Mouse (Mus musculus) limb, embryonic 10.5 days (tissue): ENCODE results near the gene Frem1. TPM values are rescaled to one million over a fixed set of nuclear protein-coding genes. Genes with fewer than 3 reads are reported as not detected.

ENCODE experiments used
- DNase-seq: peaks from one replicate; pipeline ENCODE4 v3.0.0-alpha.2; 2017; ENCODE audit warnings: low spot score
- H3K27ac ChIP-seq: fragments of 300-500 bp; sonication (generic); 2 replicates; pipeline ENCODE4 v1.5.1; 2016; ENCODE audit warnings: mild to moderate bottlenecking
- H3K27me3 ChIP-seq: fragments of 300-500 bp; sonication (generic); 2 replicates; pipeline ENCODE4 v1.6.1; 2016; ENCODE audit warnings: low read depth, mild to moderate bottlenecking; ENCODE audit not compliant: poor library complexity, severe bottlenecking
- H3K36me3 ChIP-seq: fragments of 300-500 bp; sonication (generic); 2 replicates; pipeline ENCODE4 v1.6.1; 2016; ENCODE audit warnings: mild to moderate bottlenecking, moderate library complexity
- H3K4me1 ChIP-seq: fragments of 300-500 bp; sonication (generic); 2 replicates; pipeline ENCODE4 v1.6.1; 2016
- H3K4me3 ChIP-seq: fragments of 300-500 bp; sonication (generic); 2 replicates; pipeline ENCODE4 v1.5.1; 2016; ENCODE audit warnings: mild to moderate bottlenecking, moderate library complexity
- H3K9me3 ChIP-seq: fragments of 300-500 bp; sonication (generic); replicated peaks from 2 replicates; pipeline ENCODE4 v1.6.1; 2016; ENCODE audit warnings: mild to moderate bottlenecking
- WGBS: fragments of 180-500 bp; shearing (Covaris S2); methylation state at CpG from one replicate; pipeline ENCODE4 v1.1.7; 2016; 5-methylcytosine and 5-hydroxymethylcytosine counted together
- polyA plus RNA-seq: library from polyadenylated mRNA; unstranded; fragments of >200 nt; fragmentation: Nextera tagmentation; extraction: Ambion mirVana; gene quantifications from 2 replicates; pipeline ENCODE4 v1.2.1, GENCODE M21; 2016

Frem1 gene
- polyA plus RNA-seq, 1 experiment from 2014 or later: 13.6 TPM

GRCm38 (mm10) chr4:82946276-82946612 is 105.9 kb downstream of the Frem1 start:
- no peaks in the 10 kb centered on the region for H3K4me1 ChIP-seq
- H3K27me3 ChIP-seq: no peaks in the 10 kb centered on the region
- H3K36me3 ChIP-seq: peaks cover 60% of the 10 kb centered on the region
- H3K9me3 ChIP-seq: no peaks in the 10 kb centered on the region
- WGBS: 91% methylated on average over 3 of the region's 3 CpGs
- no peak for DNase-seq
- H3K27ac ChIP-seq: no peak overlapping the region
- H3K4me3 ChIP-seq: no peak overlapping the region

- H3K9me3 ChIP-seq: no peaks in the 10 kb centered on the region
- H3K27ac ChIP-seq: no peak overlapping the region
- no peaks in the 10 kb centered on the region for H3K4me1 ChIP-seq
- H3K36me3 ChIP-seq: peaks cover 63% of the 10 kb centered on the region
- no peak overlapping the region for H3K4me3 ChIP-seq
- 89% methylated on average over 9 of the region's 9 CpGs for whole genome bisulfite sequencing
- DNase-seq: no peak
- no peaks in the 10 kb centered on the region for H3K27me3 ChIP-seq
These were observed 106.4 kb downstream of the Frem1 start for GRCm38 (mm10) chr4:82945572-82946275.

GRCm38 (mm10) chr4:82940680-82941079 is 111.5 kb downstream of the Frem1 start:
- H3K36me3 ChIP-seq: peaks cover 64% of the 10 kb centered on the region

GRCm38 (mm10) chr4:82940248-82940647 is 111.9 kb downstream of the Frem1 start:
- peaks cover 64% of the 10 kb centered on the region for H3K36me3 ChIP-seq
- no peak for DNase-seq
- 91% methylated on average over 13 of the region's 13 CpGs for WGBS

More at GRCm38 (mm10) chr4:82940680-82941079, 111.5 kb downstream of the Frem1 start:
- 89% methylated on average over 5 of the region's 5 CpGs for WGBS
- Histone ChIP-seq H3K27ac (no peak overlapping the region), H3K4me3 (no peak overlapping the region), H3K9me3 (no peaks in the 10 kb centered on the region), H3K4me1 (no peaks in the 10 kb centered on the region), H3K27me3 (no peaks in the 10 kb centered on the region)
- DNase-seq: no peak

GRCm38 (mm10) chr4:82934308-82934707 is 117.8 kb downstream of the Frem1 start:
- Histone ChIP-seq H3K9me3 (no peaks in the 10 kb centered on the region), H3K27me3 (no peaks in the 10 kb centered on the region), H3K36me3 (peaks cover 33% of the 10 kb centered on the region), H3K4me1 (peaks cover 3% of the 10 kb centered on the region; the same call in 1 of the 2 replicates), H3K4me3 (no peak overlapping the region), H3K27ac (no peak overlapping the region)
- 9% methylated on average over 5 of the region's 5 CpGs for WGBS
- DNase-seq: no peak

More at GRCm38 (mm10) chr4:82940248-82940647, 111.9 kb downstream of the Frem1 start:
- H3K27ac ChIP-seq: no peak overlapping the region
- no peaks in the 10 kb centered on the region for H3K4me1 ChIP-seq
- H3K4me3 ChIP-seq: no peak overlapping the region
- no peaks in the 10 kb centered on the region for H3K9me3 ChIP-seq
- no peaks in the 10 kb centered on the region for H3K27me3 ChIP-seq

GRCm38 (mm10) chr4:82933698-82934210 is 118.4 kb downstream of the Frem1 start:
- Histone ChIP-seq H3K9me3 (no peaks in the 10 kb centered on the region), H3K4me1 (peaks cover 4% of the 10 kb centered on the region; the same call in 1 of the 2 replicates), H3K27ac (no peak overlapping the region), H3K36me3 (peaks cover 27% of the 10 kb centered on the region), H3K27me3 (no peaks in the 10 kb centered on the region), H3K4me3 (no peak overlapping the region)
- peak; percentile 73 for DNase-seq
- 16% methylated on average over 14 of the region's 14 CpGs for WGBS

GRCm38 (mm10) chr4:82930079-82930478 is 122.1 kb downstream of the Frem1 start:
- H3K27ac ChIP-seq: no peak overlapping the region
- peaks cover 4% of the 10 kb centered on the region; the same call in 1 of the 2 replicates for H3K4me1 ChIP-seq
- H3K27me3 ChIP-seq: no peaks in the 10 kb centered on the region
- no peak for DNase-seq
- WGBS: 85% methylated on average over 5 of the region's 5 CpGs
- H3K9me3 ChIP-seq: no peaks in the 10 kb centered on the region
- no peak overlapping the region for H3K4me3 ChIP-seq
- H3K36me3 ChIP-seq: peaks cover 27% of the 10 kb centered on the region

- WGBS: 84% methylated on average over 4 of the region's 4 CpGs
- peaks cover 30% of the 10 kb centered on the region for H3K36me3 ChIP-seq
- DNase-seq: no peak
- no peak overlapping the region for H3K27ac ChIP-seq
- H3K4me3 ChIP-seq: no peak overlapping the region
- no peaks in the 10 kb centered on the region for H3K9me3 ChIP-seq
- peaks cover 5% of the 10 kb centered on the region; the same call in 1 of the 2 replicates for H3K4me1 ChIP-seq
- H3K27me3 ChIP-seq: no peaks in the 10 kb centered on the region
These were observed 130.2 kb downstream of the Frem1 start for GRCm38 (mm10) chr4:82921962-82922361.

- H3K4me3 ChIP-seq: no peak overlapping the region
- H3K9me3 ChIP-seq: no peaks in the 10 kb centered on the region
- no peak overlapping the region for H3K27ac ChIP-seq
- no peaks in the 10 kb centered on the region for H3K27me3 ChIP-seq
- peaks cover 27% of the 10 kb centered on the region for H3K36me3 ChIP-seq
- 84% methylated on average over 2 of the region's 2 CpGs for WGBS
- DNase-seq: no peak
- H3K4me1 ChIP-seq: peaks cover 17% of the 10 kb centered on the region
These were observed 133.5 kb downstream of the Frem1 start for GRCm38 (mm10) chr4:82918625-82919024.

GRCm38 (mm10) chr4:82916678-82917050 is 135.5 kb downstream of the Frem1 start:
- no peak for DNase-seq
- Histone ChIP-seq H3K9me3 (no peaks in the 10 kb centered on the region), H3K27ac (no peak overlapping the region), H3K36me3 (peaks cover 32% of the 10 kb centered on the region), H3K4me3 (no peak overlapping the region), H3K4me1 (peaks cover 17% of the 10 kb centered on the region), H3K27me3 (no peaks in the 10 kb centered on the region)
- WGBS: 51% methylated on average over 5 of the region's 5 CpGs

- H3K9me3 ChIP-seq: no peaks in the 10 kb centered on the region
- peaks cover 17% of the 10 kb centered on the region for H3K4me1 ChIP-seq
- H3K27me3 ChIP-seq: no peaks in the 10 kb centered on the region
- no peak for DNase-seq
- no peak overlapping the region for H3K4me3 ChIP-seq
- WGBS: 49% methylated on average over 14 of the region's 14 CpGs
- H3K36me3 ChIP-seq: peaks cover 31% of the 10 kb centered on the region
- H3K27ac ChIP-seq: no peak overlapping the region
These were observed 136.0 kb downstream of the Frem1 start for GRCm38 (mm10) chr4:82916003-82916677.

- 79% methylated on average over 7 of the region's 7 CpGs for WGBS
- no peaks in the 10 kb centered on the region for H3K27me3 ChIP-seq
- peaks cover 28% of the 10 kb centered on the region for H3K36me3 ChIP-seq
- H3K4me3 ChIP-seq: no peak overlapping the region
- no peaks in the 10 kb centered on the region for H3K9me3 ChIP-seq
- DNase-seq: no peak
- no peak overlapping the region for H3K27ac ChIP-seq
- peaks cover 16% of the 10 kb centered on the region for H3K4me1 ChIP-seq
These were observed 136.6 kb downstream of the Frem1 start for GRCm38 (mm10) chr4:82915576-82915975.

GRCm38 (mm10) chr4:82914601-82915143 is 137.5 kb downstream of the Frem1 start:
- DNase-seq: no peak
- Histone ChIP-seq H3K4me1 (peaks cover 12% of the 10 kb centered on the region), H3K27ac (no peak overlapping the region), H3K27me3 (no peaks in the 10 kb centered on the region), H3K4me3 (no peak overlapping the region), H3K9me3 (no peaks in the 10 kb centered on the region), H3K36me3 (peaks cover 31% of the 10 kb centered on the region)
- WGBS: 77% methylated on average over 11 of the region's 11 CpGs
